Comparison of ENCODE assay signal across 43 mouse cellular contexts in genomic region chr13:59762791-59763190, GRCm38 (mm10). TPM values are rescaled to one million over a fixed set of nuclear protein-coding genes. Genes with fewer than 3 reads are reported as not detected.
DNase-seq lines count a peak whose midpoint lies in the region; ATAC-seq lines count a peak whose summit lies in the region.
"Had no signal": no experiment of that assay in that cellular context is flagged by ENCODE, and none has a peak within 500 bp of the region (broad histone marks: within the 10 kb centered on the region; RNA-seq: fewer than 3 reads in every experiment).

No protein-coding gene starts in this region.

- 48% methylated on average over 7 of the region's 7 CpGs for WGBS in liver, embryonic 15.5 days (ENCODE audit: insufficient replicate concordance)
- WGBS in midbrain, embryonic 13.5 days = 94% methylated on average over 7 of the region's 7 CpGs

- no peak; the same call in 1 of the 2 replicates for ATAC-seq in megakaryocyte, adult 5-6 weeks (ENCODE audit: poor library complexity, severe bottlenecking)
- peak; percentile 81 for ATAC-seq in liver, embryonic 15.5 days (ENCODE audit: insufficient read depth)
- ATAC-seq in midbrain, embryonic 13.5 days = no peak
- ATAC-seq: forebrain, embryonic 15.5 days; intestine, embryonic 16.5 days had no signal

- H3K9ac ChIP-seq in liver, embryonic 15.5 days = peak overlapping the region; percentile 34
- H3K9ac ChIP-seq in midbrain, embryonic 13.5 days (replicated peaks) = no peak overlapping the region
- H3K9ac ChIP-seq: embryonic facial prominence, embryonic 15.5 days; forebrain, embryonic 15.5 days; hindbrain, embryonic 13.5 days; limb, embryonic 13.5 days; midbrain, embryonic 12.5 days; neural tube, embryonic 15.5 days had no signal

- H3K4me1 ChIP-seq in megakaryocyte, embryonic 14.5 days = peaks cover 91% of the 10 kb centered on the region
- H3K4me1 ChIP-seq in liver, embryonic 15.5 days (replicated peaks) = peaks cover 77% of the 10 kb centered on the region
- peaks cover 22% of the 10 kb centered on the region for H3K4me1 ChIP-seq in midbrain, embryonic 13.5 days (replicated peaks)

- no peaks in the 10 kb centered on the region for H3K27me3 ChIP-seq in megakaryocyte, embryonic 14.5 days (replicated peaks)
- no peaks in the 10 kb centered on the region for H3K27me3 ChIP-seq in liver, embryonic 15.5 days
- no peaks in the 10 kb centered on the region for H3K27me3 ChIP-seq in midbrain, embryonic 13.5 days
- H3K27me3 ChIP-seq: CH12.LX; embryonic facial prominence, embryonic 15.5 days; forebrain, embryonic 15.5 days; hindbrain, embryonic 13.5 days; limb, embryonic 13.5 days; midbrain, embryonic 12.5 days; neural tube, embryonic 15.5 days had no signal

- H3K4me3 ChIP-seq in megakaryocyte, embryonic 14.5 days (replicated peaks) = peak overlapping the region; percentile 31
- H3K4me3 ChIP-seq in liver, embryonic 15.5 days (replicated peaks) = 0 out of 2 replicates have a peak overlapping the region, but pooled peaks have one; percentile 26
- no peak overlapping the region for H3K4me3 ChIP-seq in midbrain, embryonic 13.5 days (replicated peaks)
- H3K4me3 ChIP-seq: embryonic facial prominence, embryonic 10.5 days; embryonic facial prominence, embryonic 15.5 days; forebrain, embryonic 10.5 days; forebrain, embryonic 15.5 days; hindbrain, embryonic 13.5 days; limb, embryonic 13.5 days; midbrain, embryonic 12.5 days; neural tube, embryonic 15.5 days had no signal

- H3K27ac ChIP-seq in liver, embryonic 15.5 days (replicated peaks) = peak overlapping the region; percentile 85
- H3K27ac ChIP-seq in midbrain, embryonic 13.5 days = no peak overlapping the region
- H3K27ac ChIP-seq: embryonic facial prominence, embryonic 10.5 days; embryonic facial prominence, embryonic 15.5 days; forebrain, embryonic 10.5 days; forebrain, embryonic 15.5 days; hindbrain, embryonic 13.5 days; kidney, postnatal 0 days; limb, embryonic 13.5 days; macrophage; midbrain, embryonic 12.5 days; neural tube, embryonic 15.5 days; stomach, postnatal 0 days had no signal

- peak overlapping the region; percentile 57 for H3K4me2 ChIP-seq in liver, embryonic 15.5 days
- no peak overlapping the region for H3K4me2 ChIP-seq in midbrain, embryonic 13.5 days (replicated peaks)
- H3K4me2 ChIP-seq: embryonic facial prominence, embryonic 15.5 days; forebrain, embryonic 15.5 days; heart, embryonic 11.5 days; hindbrain, embryonic 13.5 days; limb, embryonic 13.5 days; midbrain, embryonic 12.5 days; neural tube, embryonic 15.5 days had no signal

- peak; percentile 63 for DNase-seq in liver
- no peak for DNase-seq in neural tube, embryonic 10.5 days (ENCODE audit: extremely low spot score, low spot score)
- no peak for DNase-seq in heart, adult 18-20 months
- no peak for DNase-seq in left cerebral cortex, adult 9 months (ENCODE audit: low spot score in 2 of 2)
- DNase-seq: adrenal gland, postnatal 14 days; cerebellum, adult 2 months; cerebellum, postnatal 25 days; gastrocnemius, postnatal 25 days; heart, adult 11 months; heart, postnatal 4 days; kidney, adult 8-10 months; kidney, postnatal 4 days; lung, adult 2 months; lung, postnatal 10 days; right cerebral cortex, postnatal 25 days; thymus, adult 2 months; thymus, postnatal 36 days had no signal

- H3K36me3 ChIP-seq in megakaryocyte, embryonic 14.5 days (replicated peaks; ENCODE audit: low read length) = peaks cover 88% of the 10 kb centered on the region
- peaks cover 93% of the 10 kb centered on the region for H3K36me3 ChIP-seq in liver, embryonic 15.5 days (replicated peaks)
- H3K36me3 ChIP-seq in midbrain, embryonic 13.5 days = peaks cover 43% of the 10 kb centered on the region

- H3K9me3 ChIP-seq in megakaryocyte, embryonic 14.5 days = no peaks in the 10 kb centered on the region
- H3K9me3 ChIP-seq in liver, embryonic 15.5 days (replicated peaks) = no peaks in the 10 kb centered on the region
- no peaks in the 10 kb centered on the region for H3K9me3 ChIP-seq in midbrain, embryonic 13.5 days
- H3K9me3 ChIP-seq: embryonic facial prominence, embryonic 10.5 days; embryonic facial prominence, embryonic 15.5 days; forebrain, embryonic 10.5 days; forebrain, embryonic 15.5 days; hindbrain, embryonic 13.5 days; limb, embryonic 13.5 days; midbrain, embryonic 12.5 days; neural tube, embryonic 15.5 days had no signal

RNA-seq across cellular contexts. Expression of gene Isca1, which starts 6.8 kb away (rescaled TPM):
- 58.1 and 113 TPM in 2 replicates for polyA plus RNA-seq in megakaryocyte, embryonic 14.5 days (2012; ENCODE audit: insufficient read depth, low replicate concordance)
- total RNA-seq in megakaryocyte, adult 5-6 weeks (2015) = 39.7 and 41.7 TPM in 2 replicates
- total RNA-seq in megakaryocyte, adult 5-6 weeks (2017) = 19.2 and 21.3 TPM in 2 replicates
- 231 and 236 TPM in 2 replicates for polyA plus RNA-seq in liver, embryonic 15.5 days (2015; fragmentation: Nextera tagmentation; extraction: Ambion mirVana)
- polyA plus RNA-seq in midbrain, embryonic 13.5 days (2015; fragmentation: Nextera tagmentation; extraction: Ambion mirVana) = 143 and 146 TPM in 2 replicates
- 100 to 1,000 TPM; 235 to 252 TPM for total RNA-seq in heart, adult 18-20 months (2021)

RNA-seq across cellular contexts. Expression of gene 1700014D04Rik, which starts 16.2 kb away (rescaled TPM):
- polyA plus RNA-seq in megakaryocyte, embryonic 14.5 days (2012; ENCODE audit: insufficient read depth, low replicate concordance) = not detected in 2 replicates
- not detected in 2 replicates for total RNA-seq in megakaryocyte, adult 5-6 weeks (2015)
- total RNA-seq in megakaryocyte, adult 5-6 weeks (2017) = 0.04 TPM in 1 of 2 replicates, not detected in the other
- not detected in 2 replicates for polyA plus RNA-seq in liver, embryonic 15.5 days (2015; fragmentation: Nextera tagmentation; extraction: Ambion mirVana)
- polyA plus RNA-seq in midbrain, embryonic 13.5 days (2015; fragmentation: Nextera tagmentation; extraction: Ambion mirVana) = 0.07 and 0.26 TPM in 2 replicates
- not detected for total RNA-seq in heart, adult 18-20 months (2021)
- total RNA-seq: adrenal gland, postnatal 14 days; CH12.LX; gastrocnemius, adult 18-20 months; monocyte, adult 5-6 weeks had no signal
- polyA plus RNA-seq: embryonic facial prominence, embryonic 15.5 days; forebrain, embryonic 10.5 days; heart, embryonic 11.5 days; heart, embryonic 16.5 days; hindbrain, embryonic 13.5 days; intestine, embryonic 16.5 days; kidney, postnatal 0 days; macrophage; midbrain, embryonic 12.5 days; stomach, postnatal 0 days had no signal

RNA-seq across cellular contexts. Expression of gene Gm49354, which starts 19.3 kb away (rescaled TPM):
- 8.0 and 26.4 TPM in 2 replicates for polyA plus RNA-seq in megakaryocyte, embryonic 14.5 days (2012; ENCODE audit: insufficient read depth, low replicate concordance)
- total RNA-seq in megakaryocyte, adult 5-6 weeks (2015) = not detected in 2 replicates
- not detected in 2 replicates for total RNA-seq in megakaryocyte, adult 5-6 weeks (2017)
- polyA plus RNA-seq in liver, embryonic 15.5 days (2015; fragmentation: Nextera tagmentation; extraction: Ambion mirVana) = not detected in 2 replicates
- not detected in 2 replicates for polyA plus RNA-seq in midbrain, embryonic 13.5 days (2015; fragmentation: Nextera tagmentation; extraction: Ambion mirVana)
- total RNA-seq in heart, adult 18-20 months (2021) = not detected
- total RNA-seq: adrenal gland, postnatal 14 days; CH12.LX; ES-E14; gastrocnemius, adult 18-20 months; gastrocnemius, postnatal 25 days; heart, postnatal 4 days; layer of hippocampus, adult 8-10 months; left cerebral cortex, postnatal 25 days had no signal
- polyA plus RNA-seq: C2C12; cerebellum, adult 2 months; embryonic facial prominence, embryonic 10.5 days; embryonic facial prominence, embryonic 15.5 days; forebrain, embryonic 10.5 days; forebrain, embryonic 15.5 days; frontal cortex, adult 2 months; heart, embryonic 11.5 days; heart, embryonic 16.5 days; hindbrain, embryonic 13.5 days; intestine, embryonic 16.5 days; kidney, postnatal 0 days; limb, embryonic 13.5 days; lung, adult 2 months; macrophage; midbrain, embryonic 12.5 days; neural tube, embryonic 15.5 days; stomach, postnatal 0 days; thymus, adult 2 months had no signal

RNA-seq across cellular contexts. Expression of gene Spata31d1d, which starts 31.2 kb away (rescaled TPM):
- polyA plus RNA-seq in megakaryocyte, embryonic 14.5 days (2012; ENCODE audit: insufficient read depth, low replicate concordance) = 0.04 TPM in 1 of 2 replicates, not detected in the other
- not detected in 2 replicates for total RNA-seq in megakaryocyte, adult 5-6 weeks (2015)
- total RNA-seq in megakaryocyte, adult 5-6 weeks (2017) = not detected in 2 replicates
- polyA plus RNA-seq in liver, embryonic 15.5 days (2015; fragmentation: Nextera tagmentation; extraction: Ambion mirVana) = not detected in 2 replicates
- not detected in 2 replicates for polyA plus RNA-seq in midbrain, embryonic 13.5 days (2015; fragmentation: Nextera tagmentation; extraction: Ambion mirVana)
- total RNA-seq in heart, adult 18-20 months (2021) = not detected
- total RNA-seq: adrenal gland, postnatal 14 days; CH12.LX; gastrocnemius, adult 18-20 months; gastrocnemius, postnatal 25 days; heart, postnatal 4 days; layer of hippocampus, adult 8-10 months; left cerebral cortex, postnatal 25 days; monocyte, adult 5-6 weeks had no signal
- polyA plus RNA-seq: C2C12; embryonic facial prominence, embryonic 10.5 days; embryonic facial prominence, embryonic 15.5 days; forebrain, embryonic 10.5 days; forebrain, embryonic 15.5 days; heart, embryonic 11.5 days; heart, embryonic 16.5 days; hindbrain, embryonic 13.5 days; intestine, embryonic 16.5 days; kidney, postnatal 0 days; limb, embryonic 13.5 days; lung, adult 2 months; macrophage; midbrain, embryonic 12.5 days; neural tube, embryonic 15.5 days; stomach, postnatal 0 days had no signal

RNA-seq across cellular contexts. Expression of gene Spata31d1b, which starts 50.7 kb away (rescaled TPM):
- not detected in 2 replicates for polyA plus RNA-seq in megakaryocyte, embryonic 14.5 days (2012; ENCODE audit: insufficient read depth, low replicate concordance)
- total RNA-seq in megakaryocyte, adult 5-6 weeks (2015) = not detected in 2 replicates
- not detected in 2 replicates for total RNA-seq in megakaryocyte, adult 5-6 weeks (2017)
- 0.02 TPM in 1 of 2 replicates, not detected in the other for polyA plus RNA-seq in liver, embryonic 15.5 days (2015; fragmentation: Nextera tagmentation; extraction: Ambion mirVana)
- polyA plus RNA-seq in midbrain, embryonic 13.5 days (2015; fragmentation: Nextera tagmentation; extraction: Ambion mirVana) = not detected in 2 replicates
- under 1 TPM in 1 of 2 experiments, not detected in 1; 0.05 TPM for total RNA-seq in heart, adult 18-20 months (2021)
- total RNA-seq: adrenal gland, postnatal 14 days; gastrocnemius, adult 18-20 months; gastrocnemius, postnatal 25 days; heart, postnatal 4 days had no signal
- polyA plus RNA-seq: C2C12; cerebellum, adult 2 months; embryonic facial prominence, embryonic 10.5 days; forebrain, embryonic 15.5 days; frontal cortex, adult 2 months; heart, embryonic 11.5 days; heart, embryonic 16.5 days; hindbrain, embryonic 13.5 days; intestine, embryonic 16.5 days; kidney, postnatal 0 days; limb, embryonic 13.5 days; lung, adult 2 months; macrophage; midbrain, embryonic 12.5 days; neural tube, embryonic 15.5 days; stomach, postnatal 0 days had no signal
